Mouse (Mus musculus) spleen, postnatal 14 days (tissue): ENCODE measurements at regions not wholly inside any gene's neighbourhood (a gene's known extent, or its start where the extent isn't known, plus 50 kb on each side); places are given as distances from the start of the nearest gene placed in this dataset.

ENCODE experiments used
- DNase-seq, 2 experiments: peaks; one replicate each; pipeline ENCODE4 v3.0.0; 2021 to 2022; ENCODE audit warnings: low spot score in 2 of 2

DNA sequence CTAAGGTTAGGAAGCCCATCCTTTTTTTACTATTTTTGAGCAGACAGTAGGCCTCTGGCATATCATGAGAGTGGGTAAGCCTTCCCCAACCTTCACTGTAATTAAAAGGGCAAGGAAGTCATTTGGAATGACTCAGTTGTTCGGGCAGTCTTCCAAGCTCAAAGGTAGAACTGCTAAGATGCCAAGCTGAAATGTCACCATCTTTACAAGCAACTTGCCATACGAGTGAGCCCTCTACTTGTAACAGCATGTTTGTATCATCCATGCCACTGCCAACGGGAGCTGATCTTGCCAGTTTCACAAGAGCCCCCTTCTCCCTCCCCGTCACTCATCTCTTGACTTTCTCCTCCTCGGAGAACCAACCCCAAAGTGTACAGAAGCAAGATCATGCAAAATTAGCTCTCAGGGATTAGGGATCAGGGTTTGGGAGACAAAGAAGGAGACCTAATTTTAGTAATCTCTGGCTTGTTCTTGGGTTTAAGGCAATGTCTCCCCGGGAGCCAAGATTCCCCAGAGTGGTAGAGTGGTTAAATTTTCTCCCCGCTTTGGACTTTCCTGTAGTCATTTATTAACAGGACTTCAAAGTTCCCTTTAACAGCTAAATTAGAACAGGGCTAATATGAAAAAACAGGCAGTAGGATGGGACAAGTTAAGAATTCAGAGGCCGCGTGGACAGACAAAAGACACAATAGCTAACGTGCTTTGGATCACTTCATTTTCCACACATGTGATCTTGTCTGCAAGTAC lies 216.9 kb upstream of the Ankrd55 start:
- no peak for DNase-seq

DNA sequence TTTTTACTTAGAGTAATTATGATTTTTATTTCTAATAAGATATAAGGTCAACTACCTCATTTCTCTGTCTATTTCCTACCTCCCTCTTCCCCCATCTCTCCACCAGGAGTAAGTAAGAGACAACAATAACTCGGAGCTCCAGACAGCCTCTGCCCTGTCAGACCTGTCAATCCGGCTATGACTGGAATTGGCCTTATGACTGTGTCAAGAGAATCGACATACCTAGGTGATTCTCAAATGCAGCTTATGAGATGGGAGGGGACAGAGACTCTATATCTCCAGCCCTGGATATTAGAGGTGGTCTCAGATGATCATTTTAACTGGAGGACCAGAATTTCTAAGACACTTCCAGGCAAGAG lies 216.3 kb upstream of the Ankrd55 start:
- DNase-seq: no peak

DNA sequence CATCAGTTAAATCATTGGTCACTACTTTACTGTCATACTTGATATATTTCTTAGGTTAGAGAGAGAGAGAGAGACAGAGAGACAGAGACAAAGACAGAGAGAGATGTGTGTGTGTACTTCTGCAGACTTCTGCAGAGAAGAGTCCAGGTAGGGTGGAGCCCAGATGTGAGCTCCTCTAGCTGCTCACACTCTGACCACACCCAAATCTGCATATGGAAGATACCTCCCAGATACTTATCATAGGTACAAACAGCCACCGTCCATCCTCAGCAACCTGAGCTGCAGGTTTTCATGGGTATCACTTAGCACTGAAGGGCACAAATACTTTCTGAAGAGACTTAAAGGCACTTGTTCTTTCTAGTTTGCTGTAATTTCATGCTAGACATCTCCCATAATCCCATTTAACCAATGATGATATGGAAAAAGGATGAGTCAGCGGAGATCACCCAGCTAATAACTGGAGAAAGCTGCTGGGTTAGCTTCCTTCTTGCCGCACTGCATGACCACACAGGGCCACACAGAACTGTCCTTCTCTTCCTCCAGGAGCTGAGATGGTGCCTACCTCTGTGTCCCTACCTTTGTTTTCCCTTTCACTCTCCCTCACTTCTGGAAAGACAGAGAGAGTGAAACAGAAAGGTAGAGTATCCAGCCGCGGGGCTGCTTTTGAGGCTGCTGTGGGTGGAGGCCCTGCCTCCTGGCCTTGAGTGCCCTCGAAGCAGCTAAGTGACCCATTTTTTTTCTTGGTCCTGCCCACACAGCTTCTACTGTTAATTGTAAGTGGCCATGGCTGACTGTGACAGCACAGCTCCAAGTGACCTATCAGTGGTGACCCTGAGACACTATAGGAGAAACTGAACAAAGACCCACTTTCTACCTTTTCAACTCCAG lies 214.5 kb upstream of the Ankrd55 start:
- DNase-seq: no peak

DNA sequence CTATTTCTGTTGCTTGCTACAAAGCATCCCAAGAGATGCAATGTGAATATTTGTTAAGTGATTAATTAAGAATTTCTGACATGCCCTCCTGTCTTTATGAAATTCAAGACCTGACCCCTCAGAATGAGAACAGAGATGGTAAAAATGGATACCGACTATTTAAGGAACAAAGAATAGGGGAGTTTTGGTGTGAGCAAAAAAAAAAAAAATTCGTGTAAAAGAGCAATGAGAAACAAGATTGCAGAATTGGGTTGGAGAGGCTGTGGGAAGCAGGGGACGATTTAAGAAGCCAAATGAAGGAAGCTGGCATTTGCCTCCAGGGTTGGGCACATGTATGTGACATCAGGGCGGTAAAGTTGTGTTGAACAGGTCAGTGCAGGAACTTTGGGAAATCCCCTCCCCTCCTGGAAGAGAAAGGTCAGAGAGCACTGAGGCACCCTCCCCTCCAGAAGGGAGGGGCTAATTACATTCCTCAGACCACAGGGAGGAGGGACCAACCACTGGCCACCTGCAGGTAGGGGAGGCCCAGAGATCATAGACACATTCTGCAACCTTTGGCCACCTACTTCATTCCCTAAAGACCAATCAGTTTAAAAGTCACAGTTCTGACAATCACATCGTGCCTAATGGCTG lies 212.3 kb upstream of the Ankrd55 start:
- no peak for DNase-seq

DNA sequence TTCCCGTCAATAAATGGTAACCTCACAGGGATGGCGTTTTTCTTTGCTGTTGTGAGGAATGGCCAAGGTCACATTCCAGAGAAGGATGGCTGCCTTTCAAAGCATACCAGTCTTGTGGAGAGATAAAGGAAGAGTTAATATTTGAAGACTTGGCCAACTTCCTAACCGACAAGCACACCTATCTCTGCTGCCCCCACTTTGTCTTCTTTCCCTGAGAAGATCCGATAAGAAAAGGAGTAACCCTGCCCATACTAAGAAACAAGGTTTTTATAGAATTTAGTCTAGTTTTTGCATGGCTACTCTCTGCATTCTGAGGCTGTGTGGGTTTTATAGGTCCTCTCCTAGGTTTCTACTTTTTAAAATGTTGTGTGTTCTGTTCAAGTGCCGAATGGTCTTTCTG lies 210.2 kb upstream of the Ankrd55 start:
- no peak for DNase-seq

DNA sequence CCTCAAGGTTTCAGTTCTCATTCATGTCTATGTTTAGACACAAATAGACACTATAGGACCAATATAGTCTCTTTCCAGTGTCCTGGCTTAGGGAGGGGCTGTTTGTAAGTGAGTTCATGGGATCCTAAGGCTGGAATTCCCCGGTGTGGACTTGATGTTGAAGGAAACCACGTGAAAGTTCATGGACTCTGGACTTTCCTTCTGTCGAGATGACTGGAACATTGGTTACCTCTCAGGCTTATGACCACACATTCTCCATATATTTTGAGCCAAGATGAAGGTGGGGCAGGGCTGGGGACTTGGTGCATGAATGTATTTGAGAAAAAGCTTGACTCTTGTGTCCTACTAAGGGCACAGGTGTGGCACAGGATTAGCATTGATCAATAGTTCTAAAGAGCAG lies 206.3 kb upstream of the Ankrd55 start:
- no peak for DNase-seq

DNA sequence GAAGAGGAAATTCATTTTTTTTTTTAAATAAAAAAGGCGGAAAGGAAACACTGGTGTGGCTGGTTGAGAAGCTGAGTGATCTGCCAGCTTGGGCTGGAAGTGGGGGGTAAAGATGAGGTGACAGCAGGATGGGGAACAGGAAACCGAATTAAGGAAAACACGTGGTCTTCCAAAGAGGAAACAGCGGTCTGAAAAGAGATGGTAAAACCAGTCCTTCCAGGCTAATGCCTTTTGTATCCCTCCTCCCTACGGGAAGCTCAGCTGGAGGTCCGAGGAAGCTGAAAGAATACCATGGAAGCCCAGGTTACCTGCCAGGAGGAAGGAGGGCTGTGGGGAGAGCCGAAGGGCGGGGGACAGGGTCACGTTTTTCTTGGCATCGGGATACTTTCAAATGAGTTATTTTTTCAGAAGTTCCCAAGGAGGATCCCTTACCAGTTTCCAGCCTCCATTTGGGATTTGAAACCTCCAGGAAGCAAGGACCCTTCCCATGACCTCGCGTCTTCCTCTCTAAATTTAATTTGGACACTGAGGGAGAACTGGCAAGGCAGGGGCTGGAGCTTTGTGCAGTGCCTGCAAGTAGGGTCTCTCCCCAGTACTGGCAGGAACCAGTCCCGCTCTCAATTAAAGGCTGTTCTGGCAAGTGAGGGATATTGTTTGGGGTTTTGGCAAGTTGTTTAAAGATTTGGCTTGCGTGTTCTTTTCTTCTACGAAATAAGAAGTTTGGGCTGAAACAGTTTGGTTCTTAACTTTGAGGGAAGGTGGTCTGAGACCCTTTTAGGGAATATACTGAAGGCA lies 203.6 kb upstream of the Ankrd55 start:
- DNase-seq: no peak

DNA sequence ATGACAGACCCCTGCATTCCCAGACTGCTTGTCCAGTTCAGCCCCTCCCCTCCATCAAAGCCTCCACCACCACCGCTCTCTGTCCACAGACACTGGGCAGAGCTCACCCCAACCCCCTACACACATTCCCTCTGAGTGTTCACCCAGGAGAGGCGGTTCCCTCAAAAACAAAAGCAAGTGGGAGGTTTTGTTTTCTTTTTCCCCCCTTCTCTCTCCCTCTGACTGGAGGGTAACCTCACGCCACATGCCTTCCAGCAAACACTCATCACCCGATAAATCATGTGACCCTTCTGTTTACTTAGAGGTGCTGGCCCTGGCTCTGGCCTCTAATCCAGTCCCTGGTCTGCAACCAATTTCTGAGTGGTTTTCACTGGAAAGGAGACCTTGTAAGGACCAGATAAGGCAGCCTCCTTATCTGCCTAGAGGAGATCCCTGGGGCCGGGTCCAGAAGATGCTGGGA lies 199.9 kb upstream of the Ankrd55 start:
- DNase-seq: no peak

DNA sequence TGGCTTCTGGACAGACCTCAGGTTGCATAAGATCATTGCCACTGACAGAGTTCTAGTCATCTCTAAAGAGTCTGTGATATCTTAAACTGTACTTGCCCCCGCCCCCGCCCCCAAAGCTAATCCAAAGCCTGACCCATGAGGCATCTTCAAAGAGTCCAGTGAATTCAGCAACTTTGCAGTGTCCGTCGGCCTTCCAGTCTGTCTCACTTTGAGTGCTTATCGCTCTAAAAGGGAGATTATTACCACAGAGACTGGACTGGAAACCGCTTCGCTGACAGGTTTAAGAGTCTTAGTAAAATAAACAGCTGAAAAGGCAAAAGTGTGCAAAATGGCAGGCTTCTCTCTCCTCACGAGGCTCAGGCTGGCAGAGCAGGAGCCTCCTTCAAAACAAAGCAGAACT lies 197.5 kb upstream of the Ankrd55 start:
- no peak for DNase-seq

DNA sequence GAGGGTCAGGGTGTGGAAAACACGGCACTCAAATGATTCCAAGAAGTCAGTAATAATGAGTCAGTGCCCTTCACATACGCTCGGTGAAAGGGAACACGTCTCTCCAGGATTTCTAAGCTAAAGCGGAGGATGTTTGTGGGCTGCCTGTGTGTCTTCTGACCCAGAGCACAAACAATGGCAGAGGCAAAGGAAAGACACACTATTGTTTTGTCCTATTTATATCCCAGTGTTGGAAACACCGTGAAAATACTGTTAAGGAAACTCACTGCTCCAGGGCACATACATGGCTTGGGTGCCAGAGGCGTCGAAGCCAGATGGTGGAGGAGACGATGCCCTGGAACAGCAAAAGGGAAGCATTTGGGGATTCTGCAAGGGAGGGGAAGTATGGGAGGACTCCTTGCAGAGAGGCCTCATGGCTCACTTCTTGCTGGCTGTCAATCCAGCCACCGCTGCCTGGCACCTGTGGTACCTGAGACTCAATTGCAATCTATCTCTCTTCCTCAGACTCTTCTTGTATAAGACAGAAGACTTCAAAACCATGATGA lies 192.6 kb upstream of the Ankrd55 start:
- no peak for DNase-seq

DNA sequence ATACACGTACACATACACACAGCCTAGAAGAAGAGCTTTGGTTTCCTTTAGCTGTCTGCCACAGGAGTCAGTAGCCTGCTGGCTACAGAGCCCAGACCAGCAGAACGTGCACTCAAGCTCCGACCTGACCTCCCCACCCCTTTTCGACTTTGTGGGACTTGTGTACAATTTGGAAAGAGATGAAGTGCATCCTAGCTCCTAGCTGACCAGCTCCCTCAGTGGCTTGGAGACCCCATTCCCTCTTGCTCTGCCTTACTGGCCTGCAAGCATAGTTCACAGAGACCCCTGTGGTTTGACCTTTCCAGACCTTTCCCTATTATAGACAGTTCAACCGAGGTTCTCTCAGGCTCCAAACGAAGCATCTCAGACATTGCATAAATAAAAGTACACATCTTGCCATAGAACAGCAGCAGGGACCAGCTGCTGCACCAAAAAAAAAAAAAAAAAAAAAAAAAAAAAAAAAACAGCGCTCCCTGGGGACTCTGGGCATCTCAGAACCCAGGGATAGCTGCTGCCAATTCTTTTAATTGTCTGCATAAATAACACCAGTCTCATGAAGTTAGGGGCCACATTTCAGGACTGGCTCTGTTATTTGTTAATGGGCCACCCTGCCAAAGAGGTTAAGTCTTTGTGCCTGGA lies 188.2 kb upstream of the Ankrd55 start:
- DNase-seq: no peak

DNA sequence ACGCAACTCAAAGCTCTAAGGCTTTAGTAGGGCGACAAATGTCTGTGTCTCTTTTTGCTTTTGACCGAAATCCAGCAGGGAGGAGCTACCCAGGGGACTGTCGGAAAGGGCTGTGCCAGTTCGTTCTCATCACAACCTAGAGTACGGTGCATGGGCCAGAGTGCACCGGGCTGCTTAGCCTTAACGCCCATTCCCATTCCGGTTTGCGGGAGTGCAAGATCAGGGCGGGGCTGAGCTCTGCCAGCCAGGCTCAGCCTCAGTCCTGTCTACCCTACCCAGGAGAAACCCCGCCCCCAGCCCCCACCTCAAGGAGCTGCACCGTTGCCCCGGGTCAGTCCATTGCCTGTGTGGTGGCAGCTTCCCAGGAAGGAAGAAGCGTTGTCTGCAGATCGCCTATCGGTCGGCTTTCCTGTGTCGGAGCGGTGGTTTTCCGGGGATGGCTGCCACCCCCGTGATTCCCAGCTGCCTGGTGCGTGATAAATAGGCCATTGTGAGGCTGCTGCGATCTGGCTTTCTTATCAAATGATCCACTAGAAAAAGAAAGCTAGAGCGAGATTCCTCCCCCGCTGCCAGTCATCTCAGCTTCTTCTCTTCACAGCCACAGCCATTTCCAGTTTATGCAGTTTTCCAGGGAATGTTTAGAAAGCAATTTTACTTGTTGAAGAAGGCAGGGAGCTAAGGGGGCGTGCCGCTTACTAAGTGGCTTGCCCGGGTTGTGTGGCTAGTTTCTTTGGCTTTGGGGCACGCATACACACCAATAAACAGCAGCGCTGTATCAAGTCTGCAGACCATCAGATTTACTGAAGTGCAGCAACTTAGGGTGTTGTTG lies 187.4 kb upstream of the Ankrd55 start:
- peak in 1 of 2 experiments; percentile 14 for DNase-seq

DNA sequence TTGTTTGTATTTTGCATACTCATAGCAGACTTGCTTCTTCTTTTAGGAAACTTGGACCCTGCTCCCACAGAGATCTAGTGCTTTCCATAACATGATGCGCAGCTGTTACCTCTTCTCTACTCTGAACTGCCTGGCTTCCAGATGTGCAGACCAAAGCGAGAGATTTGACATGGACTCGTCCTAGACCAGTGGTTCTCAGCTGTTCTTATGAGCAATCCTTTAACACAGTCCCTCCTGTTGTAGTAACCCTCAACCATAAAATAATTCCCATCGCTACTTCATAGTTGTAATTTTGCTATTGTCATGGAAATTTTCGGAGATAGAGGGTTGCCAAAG lies 186.9 kb upstream of the Ankrd55 start:
- DNase-seq: no peak

DNA sequence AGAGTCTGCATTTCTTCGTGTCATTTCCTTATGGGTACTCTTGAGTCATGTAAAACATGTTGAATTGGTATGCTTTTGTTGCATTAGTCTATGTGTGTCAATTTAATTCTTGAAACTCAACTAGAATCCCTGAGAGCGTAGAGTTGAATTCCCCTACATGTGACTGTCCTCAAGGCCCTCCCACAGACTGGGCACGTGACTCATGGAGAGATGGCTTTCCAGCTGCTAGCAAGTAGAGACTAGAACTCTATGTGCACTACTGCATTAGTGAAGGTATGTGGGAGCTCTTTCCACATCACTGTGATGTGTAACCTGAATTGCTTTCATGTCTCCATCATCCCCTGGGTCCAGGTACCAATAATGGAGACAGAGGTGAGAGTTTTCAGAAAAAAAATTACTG lies 182.3 kb upstream of the Ankrd55 start:
- DNase-seq: no peak

DNA sequence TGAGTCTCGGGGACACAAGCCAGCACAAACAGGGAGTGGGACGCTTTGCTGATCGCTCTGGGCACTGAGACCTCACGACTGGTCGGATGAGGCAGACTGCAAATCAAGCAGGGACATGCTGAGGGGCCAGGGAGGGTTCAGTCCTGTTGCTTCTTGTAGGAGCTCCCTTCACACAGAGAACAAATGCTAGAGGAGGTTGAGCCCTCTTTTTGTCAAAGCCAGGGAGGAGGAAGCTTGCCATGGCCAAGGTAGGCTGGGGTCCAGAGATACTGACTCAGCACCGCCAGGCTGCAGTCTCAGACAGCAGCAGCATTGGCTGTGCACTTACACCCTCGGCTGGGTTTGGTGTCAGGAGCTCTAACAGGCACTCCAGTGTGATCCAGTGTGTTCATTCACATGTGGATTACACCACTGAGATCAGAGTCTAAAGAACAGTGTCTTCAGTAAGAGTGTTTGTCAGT lies 173.5 kb upstream of the Ankrd55 start:
- DNase-seq: no peak

DNA sequence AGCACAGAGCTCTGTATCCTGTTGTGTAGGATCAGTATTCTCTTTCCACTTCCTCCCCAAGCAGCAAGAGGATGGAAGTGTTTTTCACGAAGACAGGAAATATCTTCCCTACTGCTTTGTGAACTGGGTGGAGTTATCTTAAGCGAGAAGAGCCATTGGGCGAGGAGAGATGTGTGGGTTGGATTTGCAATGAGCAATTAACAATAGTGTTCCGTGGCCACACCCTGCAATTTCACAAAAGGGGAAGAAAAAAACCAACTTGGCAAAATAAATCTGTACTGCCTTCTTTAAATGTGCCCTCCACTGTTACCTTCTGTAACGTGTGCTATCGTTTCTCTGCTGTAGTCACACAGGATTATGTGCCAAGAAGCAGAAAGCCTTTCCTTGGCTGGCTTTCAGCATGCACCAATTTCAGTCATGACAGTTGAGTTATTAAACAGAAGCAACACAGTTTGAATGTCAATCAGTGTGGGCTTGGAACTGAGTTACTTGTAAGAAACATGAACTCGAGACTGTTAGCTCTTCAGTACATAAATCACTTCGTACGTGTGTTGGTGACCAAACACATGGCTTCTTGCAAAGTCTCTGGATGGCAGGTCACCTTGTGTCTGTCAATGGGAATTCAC lies 172.0 kb upstream of the Ankrd55 start:
- no peak for DNase-seq

DNA sequence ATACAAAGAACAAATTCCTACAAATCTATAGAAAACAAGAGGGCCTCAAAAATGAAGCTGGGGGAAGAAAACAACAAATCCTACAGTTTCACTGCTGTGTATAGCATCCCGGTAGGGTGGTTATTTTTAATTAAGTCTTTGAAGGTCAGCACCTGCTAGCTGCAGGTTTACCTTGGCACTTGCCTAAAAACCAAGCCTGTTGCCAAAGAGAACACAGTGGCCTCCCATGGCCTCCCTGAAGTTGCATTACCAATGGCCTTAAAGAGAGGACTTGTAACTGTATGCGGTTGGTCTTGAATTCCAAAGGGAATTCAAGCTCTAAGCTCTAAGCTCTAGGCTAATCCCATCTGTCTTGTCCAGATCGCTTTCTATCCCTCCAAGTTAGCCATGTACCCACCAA lies 169.7 kb upstream of the Ankrd55 start:
- no peak for DNase-seq

DNA sequence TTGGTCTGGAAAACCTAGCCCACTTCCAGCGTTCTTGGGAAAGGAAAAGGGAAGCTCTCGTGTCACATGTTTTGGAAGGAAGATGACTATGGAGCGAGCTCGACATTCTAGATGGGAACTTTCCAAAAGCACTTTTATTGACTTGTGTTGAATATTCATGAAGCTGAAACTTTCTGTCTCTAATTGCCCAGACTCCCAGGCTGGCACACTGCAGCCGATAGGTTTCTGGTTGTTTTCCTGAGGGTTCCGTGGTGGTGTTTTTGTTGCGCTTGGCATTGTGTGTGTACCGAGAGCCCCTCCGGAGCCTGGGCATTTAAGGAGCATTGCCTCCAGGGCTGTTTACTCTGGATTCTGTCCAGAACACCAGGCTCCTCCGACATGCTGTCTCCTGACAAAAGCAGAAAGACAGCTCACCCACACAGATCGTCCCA lies 168.6 kb upstream of the Ankrd55 start:
- no peak for DNase-seq

DNA sequence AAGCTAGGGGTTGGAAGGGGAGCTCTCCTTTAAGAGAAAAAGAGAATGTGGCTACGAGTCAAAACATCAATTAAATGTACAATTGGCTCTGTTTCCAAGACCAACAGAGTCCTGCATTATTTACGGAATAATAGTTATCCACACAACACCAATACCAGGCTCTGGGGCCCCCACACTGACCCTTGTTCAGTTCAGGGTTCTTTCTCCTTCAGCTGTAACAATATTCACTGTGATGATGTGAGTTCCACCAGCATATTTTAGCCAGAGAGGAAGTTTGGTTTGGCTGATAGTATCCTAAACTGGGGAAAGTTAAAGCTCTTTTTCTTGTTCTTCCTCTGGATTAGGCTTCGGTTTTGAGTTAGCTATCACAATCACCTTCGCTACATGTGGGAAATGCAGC lies 167.9 kb upstream of the Ankrd55 start:
- DNase-seq: no peak

DNA sequence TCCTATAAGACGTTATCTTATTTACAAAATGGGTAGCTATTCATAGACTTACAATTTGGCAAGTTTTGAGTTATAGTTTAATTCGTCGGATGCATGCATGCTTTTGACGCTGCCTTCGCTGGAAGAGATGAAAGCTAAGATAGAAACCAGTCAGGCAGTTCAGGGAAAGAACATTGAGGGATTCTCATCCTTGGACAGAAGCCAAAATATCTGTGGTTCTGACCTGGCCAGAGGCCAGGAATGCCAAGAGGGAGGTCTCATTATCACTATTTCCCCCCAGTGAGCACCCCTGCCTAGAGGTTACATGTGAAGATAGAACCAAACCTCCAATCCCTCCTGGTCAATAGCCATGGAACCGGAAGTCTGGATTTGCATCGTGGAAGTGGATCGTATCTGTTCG lies 167.1 kb upstream of the Ankrd55 start:
- no peak for DNase-seq
